Mouse (Mus musculus): ENCODE data around the gene Olfr1260. TPM values are rescaled to one million over a fixed set of nuclear protein-coding genes. Genes with fewer than 3 reads are reported as not detected.

The Olfr1260 gene
- not detected in 2 replicates for total RNA-seq (2021)
- long read RNA-seq, experiment 1, result 0 reads
- long read RNA-seq, experiment 2, result 0 reads

- DNase-seq, result no peak
Measured at GRCm38 (mm10) chr2:89974184-89974583, at the start of gene Olfr1260. Gene Olfr1260, plus strand, starts transcription at chr2:89974340.

- no peak for DNase-seq
Measured at GRCm38 (mm10) chr2:89927009-89927408, 47.1 kb upstream of the Olfr1260 start, which contains the start of gene Olfr1258. Gene Olfr1258, plus strand, starts transcription at chr2:89927309.

- DNase-seq, result no peak
Measured at GRCm38 (mm10) chr2:89948564-89948963, 25.6 kb upstream of the Olfr1260 start, which contains the start of gene Olfr1259. Gene Olfr1259, minus strand, starts transcription at chr2:89948664.

- no peak for DNase-seq
Measured at GRCm38 (mm10) chr2:89977709-89978108, 3.6 kb downstream of the Olfr1260 start.

GRCm38 (mm10) chr2:89990921-89991320, 16.8 kb downstream of the Olfr1260 start, which contains the start of gene Olfr1261:
Gene Olfr1261, plus strand, starts transcription at chr2:89991221.
- DNase-seq, result no peak

- no peak for DNase-seq
Measured at GRCm38 (mm10) chr2:89999845-90000244, 25.7 kb downstream of the Olfr1260 start, which contains the start of gene Olfr1262. Gene Olfr1262, plus strand, starts transcription at chr2:90000145.

- DNase-seq, result no peak
Measured at GRCm38 (mm10) chr2:90011831-90012230, 37.7 kb downstream of the Olfr1260 start, which contains the start of gene Olfr1263. Gene Olfr1263, plus strand, starts transcription at chr2:90012131.

GRCm38 (mm10) chr2:90025477-90025876, 51.3 kb downstream of the Olfr1260 start, which contains the start of gene Olfr1264:
Gene Olfr1264, minus strand, starts transcription at chr2:90025577.
- DNase-seq, result no peak

Other genes with a start within 250 kb of the Olfr1260 start
- not detected in 2 replicates for gene Olfr1252, start 249.3 kb upstream of the Olfr1260 start, total RNA-seq (2021)
- gene Olfr1253, start 217.2 kb upstream of the Olfr1260 start, total RNA-seq (2021), result not detected in 2 replicates
- gene Olfr1254, start 180.7 kb upstream of the Olfr1260 start, total RNA-seq (2021), result not detected in 2 replicates
- not detected in 2 replicates for gene Olfr1255, start 162.3 kb upstream of the Olfr1260 start, total RNA-seq (2021)
- gene Olfr1256, start 132.8 kb upstream of the Olfr1260 start, total RNA-seq (2021), result not detected in 2 replicates
- gene Olfr48, start 126.1 kb upstream of the Olfr1260 start, total RNA-seq (2021), result not detected in 2 replicates
- not detected in 2 replicates for gene Olfr1257, start 95.9 kb upstream of the Olfr1260 start, total RNA-seq (2021)
- not detected in 2 replicates for gene Olfr1258, start 47.0 kb upstream of the Olfr1260 start, total RNA-seq (2021)
- gene Olfr1259, start 25.7 kb upstream of the Olfr1260 start, total RNA-seq (2021), result not detected in 2 replicates
- gene Olfr1261, start 16.9 kb downstream of the Olfr1260 start, total RNA-seq (2021), result not detected in 2 replicates
- not detected in 2 replicates for gene Olfr1262, start 25.8 kb downstream of the Olfr1260 start, total RNA-seq (2021)
- not detected in 2 replicates for gene Olfr1263, start 37.8 kb downstream of the Olfr1260 start, total RNA-seq (2021)
- not detected in 2 replicates for gene Olfr1264, start 51.2 kb downstream of the Olfr1260 start, total RNA-seq (2021)
- gene Olfr1265, start 61.0 kb downstream of the Olfr1260 start, total RNA-seq (2021), result not detected in 2 replicates
- gene Olfr140, start 89.3 kb downstream of the Olfr1260 start, total RNA-seq (2021), result not detected in 2 replicates
- not detected in 2 replicates for gene Olfr1269, start 147.1 kb downstream of the Olfr1260 start, total RNA-seq (2021)
- gene Olfr32, start 168.0 kb downstream of the Olfr1260 start, total RNA-seq (2021), result not detected in 2 replicates
- gene Olfr1270, start 178.8 kb downstream of the Olfr1260 start, total RNA-seq (2021), result not detected in 2 replicates